Mouse (Mus musculus): Measurements from ENCODE around the gene Serpina3n. TPM values are rescaled to one million over a fixed set of nuclear protein-coding genes. Genes with fewer than 3 reads are reported as not detected.
"Not testable (repeated sequence)": the region's sequence is repeated elsewhere in the genome, so short reads cannot be mapped to it uniquely, and the experiment has no call there.

The Serpina3n gene
- 10 to 100 TPM in 1 of 2 experiments, 1 to 10 TPM in 1; 6.2 to 14.9 TPM for total RNA-seq (2021)
- 10.1 and 13.2 TPM in 2 replicates for polyA plus RNA-seq (2012; rRNA removed)
- long read RNA-seq, transcript Serpina3n-201 (5 exons, 2,064 nt): major isoform, 6 of 8 reads
- long read RNA-seq, partial matches to known transcripts: 0 of 8 reads
- long read RNA-seq, other reads (novel, unspliced or antisense): 2 of 8 reads

- H3K36me3 ChIP-seq (ENCODE audit: control insufficient read depth, insufficient read depth, low read length): no peaks in the 10 kb centered on the region
- peak; percentile 20 to 38 for DNase-seq
- no peak within 1 kb of the TSS; the same call in 1 of the 2 replicates for H3K27ac ChIP-seq
- no peak within 1 kb of the TSS for H3K9ac ChIP-seq (ENCODE audit: low read depth, low read length)
- H3K4me1 ChIP-seq (ENCODE audit: control insufficient read depth, insufficient read depth, low read length): no peaks in the 10 kb centered on the region
- intact Hi-C loops (cut with DNase I): no loop called here
- TF ChIP-seq POLR2A (IDR thresholded peaks at IDR 0.05; ENCODE audit: insufficient read depth, low read depth, low read length) (0 out of 2 replicates have a peak, but pooled peaks have one; percentile 12), EP300 (IDR thresholded peaks at IDR 0.05; ENCODE audit: insufficient read depth, low read depth, low read length) (no peak)
- no peaks in the 10 kb centered on the region for H3K79me2 ChIP-seq (replicated peaks; ENCODE audit: control insufficient read depth, insufficient read depth, low read length)
- 35% methylated on average over 4 of the region's 4 CpGs for WGBS
- H3K4me3 ChIP-seq: no peak within 1 kb of the TSS
- H3K27me3 ChIP-seq (ENCODE audit: control insufficient read depth, insufficient read depth, low read length): no peaks in the 10 kb centered on the region
Measured at GRCm38 (mm10) chr12:104406454-104406885, at the start of gene Serpina3n. Gene Serpina3n (plus strand): TSS chr12:104406729.

DNA sequence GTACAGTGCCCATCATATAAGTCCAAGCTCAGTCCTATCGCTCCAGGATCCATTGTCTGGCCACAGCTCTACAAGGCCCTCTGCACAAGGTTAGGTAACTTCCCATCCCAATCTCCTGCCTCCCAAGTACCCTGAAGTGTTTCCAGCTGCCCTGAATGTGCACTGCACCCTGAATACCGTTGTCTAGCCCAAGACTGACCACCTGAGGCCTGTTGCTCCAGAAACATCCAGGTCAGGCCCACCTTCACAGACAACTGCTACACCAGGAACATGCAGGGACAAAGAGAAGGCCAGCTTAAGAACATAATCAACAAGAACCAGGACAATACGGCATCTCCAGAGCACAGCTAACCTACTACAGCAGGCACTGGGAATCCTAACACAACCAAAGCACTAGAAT, 36.5 kb upstream of the Serpina3n start:
- DNase-seq: no peak
- no peak for TF ChIP-seq POLR2A (IDR thresholded peaks at IDR 0.05; ENCODE audit: insufficient read depth, low read depth, low read length)
- no peak for TF ChIP-seq EP300 (IDR thresholded peaks at IDR 0.05; ENCODE audit: insufficient read depth, low read depth, low read length)
- TF ChIP-seq CTCF (IDR thresholded peaks at IDR 0.05): no peak
- intact Hi-C loops (cut with DNase I): no loop called here
- Histone ChIP-seq H3K36me3 (ENCODE audit: control insufficient read depth, insufficient read depth, low read length) (no peaks in the 10 kb centered on the region), H3K27ac (no peak overlapping the region), H3K27me3 (ENCODE audit: control insufficient read depth, insufficient read depth, low read length) (no peaks in the 10 kb centered on the region), H3K9ac (ENCODE audit: low read depth, low read length) (no peak overlapping the region), H3K4me3 (no peak overlapping the region), H3K79me2 (replicated peaks; ENCODE audit: control insufficient read depth, insufficient read depth, low read length) (no peaks in the 10 kb centered on the region), H3K4me1 (ENCODE audit: control insufficient read depth, insufficient read depth, low read length) (no peaks in the 10 kb centered on the region)
- WGBS: 83% methylated on average over 3 of the region's 3 CpGs

- H3K36me3 ChIP-seq (ENCODE audit: control insufficient read depth, insufficient read depth, low read length); H3K27me3 ChIP-seq (ENCODE audit: control insufficient read depth, insufficient read depth, low read length); H3K79me2 ChIP-seq (replicated peaks; ENCODE audit: control insufficient read depth, insufficient read depth, low read length); H3K4me3 ChIP-seq; H3K27ac ChIP-seq; DNase-seq; intact Hi-C loops (cut with DNase I); H3K9ac ChIP-seq (ENCODE audit: low read depth, low read length); H3K4me1 ChIP-seq (ENCODE audit: control insufficient read depth, insufficient read depth, low read length): not testable (repeated sequence)
- WGBS: 69% methylated on average over 5 of the region's 5 CpGs
Measured at GRCm38 (mm10) chr12:104377179-104377578, 29.4 kb upstream of the Serpina3n start.

DNA sequence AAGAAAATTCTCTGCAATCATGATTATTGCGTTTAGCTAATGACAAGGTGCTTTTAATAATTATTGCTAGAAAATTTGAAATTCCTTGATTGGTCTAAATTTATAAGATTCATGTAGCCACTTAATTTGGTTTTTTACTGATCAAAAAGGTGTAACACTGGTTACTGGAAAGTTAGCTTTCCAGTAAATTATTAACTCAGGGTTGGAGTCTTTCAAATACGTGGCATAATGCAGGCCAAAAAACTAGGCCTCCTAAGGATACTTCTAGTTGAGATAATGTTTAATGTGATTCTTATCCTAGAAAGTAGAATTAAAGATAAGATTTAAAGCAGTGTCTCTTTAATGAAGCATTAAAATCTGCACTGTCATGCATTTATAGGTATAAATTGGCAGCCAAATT, 28.2 kb upstream of the Serpina3n start:
- H3K36me3 ChIP-seq (ENCODE audit: control insufficient read depth, insufficient read depth, low read length); H3K27ac ChIP-seq; H3K9ac ChIP-seq (ENCODE audit: low read depth, low read length); DNase-seq; H3K4me1 ChIP-seq (ENCODE audit: control insufficient read depth, insufficient read depth, low read length); H3K79me2 ChIP-seq (replicated peaks; ENCODE audit: control insufficient read depth, insufficient read depth, low read length); H3K4me3 ChIP-seq; H3K27me3 ChIP-seq (ENCODE audit: control insufficient read depth, insufficient read depth, low read length); intact Hi-C loops (cut with DNase I): not testable (repeated sequence)
- WGBS: 68% methylated on average over 2 of the region's 2 CpGs

- H3K27me3 ChIP-seq (ENCODE audit: control insufficient read depth, insufficient read depth, low read length); intact Hi-C loops (cut with DNase I); H3K36me3 ChIP-seq (ENCODE audit: control insufficient read depth, insufficient read depth, low read length); H3K27ac ChIP-seq; H3K4me1 ChIP-seq (ENCODE audit: control insufficient read depth, insufficient read depth, low read length); H3K9ac ChIP-seq (ENCODE audit: low read depth, low read length); DNase-seq; H3K79me2 ChIP-seq (replicated peaks; ENCODE audit: control insufficient read depth, insufficient read depth, low read length); H3K4me3 ChIP-seq: not testable (repeated sequence)
- WGBS: 63% methylated on average over 5 of the region's 5 CpGs
Measured at GRCm38 (mm10) chr12:104378815-104379214, 27.7 kb upstream of the Serpina3n start.

DNA sequence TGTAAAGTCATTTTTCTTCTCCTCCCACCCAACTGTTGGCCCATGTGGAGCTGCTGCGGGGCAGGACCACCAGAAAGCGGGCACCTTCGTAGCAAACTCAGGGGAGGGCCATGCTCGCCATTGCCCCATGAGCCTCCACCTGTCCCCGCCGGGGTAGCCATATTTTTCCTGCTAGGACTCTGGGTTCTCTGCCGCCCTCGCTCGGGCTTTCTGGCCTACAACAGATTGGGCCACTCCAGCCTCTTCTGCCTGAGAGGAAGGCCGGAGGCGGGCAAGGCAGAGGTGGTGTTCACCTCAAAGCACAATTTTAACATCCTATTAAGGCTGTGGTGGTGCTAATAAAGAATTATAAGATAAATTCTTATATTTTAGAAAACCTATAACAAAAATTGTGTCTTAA, 26.7 kb upstream of the Serpina3n start:
- Histone ChIP-seq H3K79me2 (replicated peaks; ENCODE audit: control insufficient read depth, insufficient read depth, low read length) (no peaks in the 10 kb centered on the region), H3K36me3 (ENCODE audit: control insufficient read depth, insufficient read depth, low read length) (no peaks in the 10 kb centered on the region), H3K4me1 (ENCODE audit: control insufficient read depth, insufficient read depth, low read length) (no peaks in the 10 kb centered on the region), H3K9ac (ENCODE audit: low read depth, low read length) (no peak overlapping the region), H3K27ac (no peak overlapping the region), H3K27me3 (ENCODE audit: control insufficient read depth, insufficient read depth, low read length) (no peaks in the 10 kb centered on the region), H3K4me3 (no peak overlapping the region)
- intact Hi-C loops (cut with DNase I): no loop called here
- DNase-seq: no peak
- TF ChIP-seq EP300 (IDR thresholded peaks at IDR 0.05; ENCODE audit: insufficient read depth, low read depth, low read length): no peak
- no peak for TF ChIP-seq CTCF (IDR thresholded peaks at IDR 0.05)
- TF ChIP-seq POLR2A (IDR thresholded peaks at IDR 0.05; ENCODE audit: insufficient read depth, low read depth, low read length): no peak
- WGBS: 91% methylated on average over 11 of the region's 11 CpGs

DNA sequence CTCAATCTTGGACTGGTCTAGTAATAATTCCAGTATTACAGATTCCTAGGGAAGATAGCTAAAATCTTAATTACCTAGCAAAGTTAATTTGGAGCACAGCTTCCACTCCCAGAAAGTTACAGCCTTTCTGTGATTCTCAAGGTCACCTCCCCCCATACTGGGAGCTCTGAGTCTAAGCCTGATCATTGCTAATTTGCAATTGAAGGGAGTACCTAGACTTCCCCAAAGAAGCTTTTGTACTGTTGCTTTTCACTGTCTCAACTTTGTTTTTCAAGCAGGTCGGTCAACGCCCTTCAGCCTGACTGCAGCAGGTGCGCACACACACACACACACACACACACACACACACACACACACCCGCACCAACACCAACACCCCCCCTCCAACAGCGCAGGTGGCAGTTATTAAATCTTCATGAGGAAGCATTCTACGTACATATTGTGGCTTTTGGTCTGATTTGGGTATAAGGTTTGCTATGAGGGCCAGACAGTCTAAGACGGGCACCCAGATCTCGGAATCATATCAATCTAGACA, 25.4 kb upstream of the Serpina3n start:
- H3K4me1 ChIP-seq (ENCODE audit: control insufficient read depth, insufficient read depth, low read length); intact Hi-C loops (cut with DNase I); H3K9ac ChIP-seq (ENCODE audit: low read depth, low read length); H3K36me3 ChIP-seq (ENCODE audit: control insufficient read depth, insufficient read depth, low read length); H3K27me3 ChIP-seq (ENCODE audit: control insufficient read depth, insufficient read depth, low read length); H3K27ac ChIP-seq; DNase-seq; H3K79me2 ChIP-seq (replicated peaks; ENCODE audit: control insufficient read depth, insufficient read depth, low read length); H3K4me3 ChIP-seq: not testable (repeated sequence)
- 80% methylated on average over 8 of the region's 8 CpGs for WGBS

DNA sequence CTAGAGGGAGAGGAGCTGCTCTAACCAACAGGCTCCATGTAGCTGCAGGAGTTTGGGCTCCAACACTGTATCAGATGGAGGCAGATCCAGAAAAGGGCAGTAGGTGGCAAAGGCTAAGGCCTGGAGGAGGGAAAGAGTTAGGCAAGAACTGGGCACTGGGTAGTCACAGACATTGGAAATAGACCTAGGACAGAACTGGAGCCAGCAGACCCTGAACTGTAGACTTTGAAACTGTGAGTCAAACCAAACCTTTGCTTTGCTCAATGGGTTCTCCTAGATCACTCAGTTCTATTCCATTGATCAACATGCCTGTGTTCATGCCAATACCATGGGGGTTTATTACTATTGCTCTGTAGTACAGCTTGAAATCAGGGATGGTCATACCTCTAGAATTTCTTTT, 20.5 kb upstream of the Serpina3n start:
- intact Hi-C loops (cut with DNase I); H3K79me2 ChIP-seq (replicated peaks; ENCODE audit: control insufficient read depth, insufficient read depth, low read length); H3K36me3 ChIP-seq (ENCODE audit: control insufficient read depth, insufficient read depth, low read length); DNase-seq; H3K27me3 ChIP-seq (ENCODE audit: control insufficient read depth, insufficient read depth, low read length); H3K9ac ChIP-seq (ENCODE audit: low read depth, low read length); H3K4me3 ChIP-seq; H3K4me1 ChIP-seq (ENCODE audit: control insufficient read depth, insufficient read depth, low read length); H3K27ac ChIP-seq: not testable (repeated sequence)

DNA sequence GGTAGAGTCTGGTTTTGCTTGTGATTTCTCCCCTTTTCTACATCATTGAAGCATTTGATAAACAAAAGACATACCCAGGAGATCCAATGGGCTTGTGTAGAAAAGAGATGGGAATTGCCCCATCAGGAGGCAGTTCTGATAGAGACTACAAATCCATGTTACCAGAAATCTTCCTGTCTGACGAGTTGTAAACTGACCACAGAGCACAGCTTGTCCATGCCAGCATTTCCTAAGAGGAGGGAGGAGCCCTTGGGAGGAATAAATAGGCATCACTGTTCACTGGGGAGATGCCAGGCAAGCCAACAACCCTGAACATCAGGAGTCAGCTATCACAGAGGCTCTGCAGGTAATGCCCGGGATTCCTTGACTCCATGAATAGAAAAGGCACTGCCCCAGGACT, 19.7 kb upstream of the Serpina3n start:
- 40% methylated on average over 2 of the region's 2 CpGs for WGBS
- intact Hi-C loops (cut with DNase I): not testable (repeated sequence)

More for the DNA sequence above, 19.7 kb upstream of the Serpina3n start:
- not testable (repeated sequence) for H3K79me2 ChIP-seq (replicated peaks; ENCODE audit: control insufficient read depth, insufficient read depth, low read length); DNase-seq; H3K4me1 ChIP-seq (ENCODE audit: control insufficient read depth, insufficient read depth, low read length); H3K36me3 ChIP-seq (ENCODE audit: control insufficient read depth, insufficient read depth, low read length); H3K27ac ChIP-seq; H3K9ac ChIP-seq (ENCODE audit: low read depth, low read length); H3K27me3 ChIP-seq (ENCODE audit: control insufficient read depth, insufficient read depth, low read length); H3K4me3 ChIP-seq
